Mouse (Mus musculus) stomach, postnatal 0 days (tissue): ENCODE results near the gene Appbp2.

Source experiments
- CTCF ChIP-seq: IDR thresholded peaks from 2 replicates; pipeline ENCODE4 v1.5.1; 2016; ENCODE audit warnings: antibody characterized with exemption, low read depth, mild to moderate bottlenecking, moderate library complexity
- EP300 ChIP-seq: optimal IDR thresholded peaks from 2 replicates; pipeline ENCODE3; 2016; ENCODE audit warnings: antibody characterized with exemption

DNA sequence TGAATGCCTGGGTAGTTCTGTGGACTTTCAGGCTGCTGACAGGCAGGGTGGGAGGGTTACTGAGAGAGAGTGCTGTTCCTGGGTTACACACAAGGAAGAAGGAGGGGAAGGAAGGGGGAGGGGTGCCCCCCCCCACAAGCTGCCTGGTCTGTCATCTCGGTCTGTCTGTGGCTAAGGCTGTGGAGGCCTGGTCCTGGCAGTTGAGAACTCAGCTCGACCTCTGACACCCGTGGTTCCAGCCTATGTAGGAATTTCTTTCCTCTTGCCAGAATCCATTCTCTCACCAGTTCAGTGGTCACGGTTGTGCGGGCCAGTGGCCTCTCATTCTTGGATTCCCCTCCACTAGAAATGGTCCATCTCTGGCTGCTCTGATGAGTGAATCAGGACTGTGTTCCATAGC, 29.7 kb upstream of the Appbp2 start:
- TF ChIP-seq CTCF (no peak), EP300 (no peak)
